Mouse (Mus musculus): ENCODE measurements around the gene Sufu.

GRCm38 (mm10) chr19:46509202-46509601 is 112.5 kb downstream of the Sufu start:
- no peak for TF ChIP-seq EP300 (IDR thresholded peaks at IDR 0.05)
- TF ChIP-seq CTCF (IDR thresholded peaks at IDR 0.05), result no peak
